Mouse (Mus musculus) central nervous system, embryonic 18 days (tissue): ENCODE measurements around the gene Rassf9. TPM values are rescaled to one million over a fixed set of nuclear protein-coding genes. Genes with fewer than 3 reads are reported as not detected.

Source experiments
- polyA plus RNA-seq: library from polyadenylated mRNA; depleted of rRNA; stranded (reverse); fragments of >200 nt; gene quantifications from 2 replicates; pipeline ENCODE4 v1.2.3, GENCODE M21; 2012; rRNA removed

The Rassf9 gene
- 3.4 and 4.0 TPM in 2 replicates for polyA plus RNA-seq

DNA sequence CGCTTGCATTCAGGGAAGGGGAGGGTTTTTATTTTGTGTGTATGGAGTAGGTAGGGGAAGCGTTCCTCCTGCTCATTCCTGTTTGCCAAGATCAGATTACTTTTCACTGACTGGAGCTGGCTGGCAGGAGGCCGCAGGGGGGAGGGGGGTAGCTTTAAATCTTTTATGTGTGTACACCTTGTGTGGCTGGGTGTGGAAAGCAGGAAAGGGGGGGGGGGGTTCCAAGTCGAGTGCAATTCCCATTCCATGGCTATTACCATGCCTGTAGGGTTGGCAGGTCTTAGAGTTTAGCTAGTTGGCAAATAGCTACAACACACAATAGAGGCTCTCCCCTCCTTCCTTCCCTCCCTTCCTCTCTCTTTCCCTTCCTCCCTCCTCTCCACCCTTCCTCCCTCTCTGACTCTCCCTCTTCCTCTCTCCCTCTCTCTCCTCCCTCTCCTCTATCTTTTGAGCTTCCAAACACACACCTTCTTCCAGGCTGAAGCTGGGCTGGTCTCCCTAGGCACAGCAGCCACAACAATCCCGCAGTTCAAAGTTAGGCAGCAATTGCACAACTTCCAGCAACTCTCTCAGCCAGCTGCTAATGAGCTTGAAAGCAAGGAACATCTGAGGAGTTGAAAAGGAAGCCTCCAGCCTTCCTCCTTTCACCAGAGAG is at the start of gene Rassf9:
TSS of gene Rassf9 (plus strand) at position 416 of the 655 bp plus-strand sequence.

DNA sequence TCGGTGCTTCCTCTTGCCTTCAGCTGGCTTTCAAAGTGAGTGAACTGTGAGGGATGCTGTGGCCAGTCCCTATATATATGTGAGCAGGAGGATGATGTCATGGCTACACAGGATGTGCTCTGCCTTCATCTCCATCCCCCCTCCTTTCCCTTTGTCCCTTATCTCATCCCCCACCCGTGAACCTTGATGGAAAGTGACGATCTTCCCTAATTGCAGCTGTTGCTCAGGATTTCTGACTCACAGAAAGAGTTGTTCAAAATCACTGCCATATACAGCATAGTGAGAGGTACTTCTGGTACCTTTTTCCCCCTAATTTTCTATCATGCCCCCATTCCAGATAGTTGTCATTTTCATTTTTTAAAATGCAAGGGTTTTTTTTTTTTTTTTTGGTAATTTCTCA is 21.6 kb upstream of the Rassf9 start, which contains the start of gene Nts:
TSS of gene Nts (minus strand) at position 101 of the 400 bp plus-strand sequence.

Other genes with a start within 250 kb of the Rassf9 start
- gene Nts, start 21.7 kb upstream of the Rassf9 start, polyA plus RNA-seq: 52.9 and 68.6 TPM in 2 replicates